Mouse (Mus musculus) ZHBTc4 (cell line): Measurements from ENCODE around the gene Rpl32.

Experiments
- DNase-seq: peaks from one replicate; pipeline ENCODE4 v3.0.0-alpha.2; 2011; ENCODE audit warnings: low read depth, low spot score

Rpl32 gene

GRCm38 (mm10) chr6:115815041-115815440 is 6.5 kb upstream of the Rpl32 start:
- DNase-seq, result no peak

GRCm38 (mm10) chr6:115814104-115814503 is 5.6 kb upstream of the Rpl32 start:
- peak; percentile 77 for DNase-seq

GRCm38 (mm10) chr6:115811606-115812005 is 3.1 kb upstream of the Rpl32 start:
- peak; percentile 80 for DNase-seq

- DNase-seq, result no peak
Observed at GRCm38 (mm10) chr6:115808196-115808487, 405 bp downstream of the Rpl32 start.

- no peak for DNase-seq
Observed at GRCm38 (mm10) chr6:115807464-115808195, 917 bp downstream of the Rpl32 start.

- DNase-seq, result peak; percentile 64
Observed at GRCm38 (mm10) chr6:115804432-115805192, 3.9 kb downstream of the Rpl32 start.

GRCm38 (mm10) chr6:115803541-115804382 is 4.8 kb downstream of the Rpl32 start:
- peak; percentile 87 for DNase-seq

- no peak for DNase-seq
Observed at GRCm38 (mm10) chr6:115801811-115802210, 6.7 kb downstream of the Rpl32 start.

GRCm38 (mm10) chr6:115792691-115793215 is 15.8 kb downstream of the Rpl32 start:
- DNase-seq, result no peak

- DNase-seq, result no peak
Observed at GRCm38 (mm10) chr6:115791842-115792686, 16.5 kb downstream of the Rpl32 start.

- DNase-seq, result peak; percentile 50
Observed at GRCm38 (mm10) chr6:115791016-115791415, 17.5 kb downstream of the Rpl32 start.

GRCm38 (mm10) chr6:115782781-115783180 is 25.8 kb downstream of the Rpl32 start:
- DNase-seq, result peak; percentile 61

GRCm38 (mm10) chr6:115776363-115776762 is 32.2 kb downstream of the Rpl32 start:
- no peak for DNase-seq

GRCm38 (mm10) chr6:115775838-115776237 is 32.7 kb downstream of the Rpl32 start:
- DNase-seq, result no peak

GRCm38 (mm10) chr6:115774501-115774921 is 34.0 kb downstream of the Rpl32 start, which contains the start of gene Cand2:
Gene Cand2, plus strand, starts transcription at chr6:115774538.
- peak; percentile 82 for DNase-seq

GRCm38 (mm10) chr6:115773966-115774413 is 34.6 kb downstream of the Rpl32 start:
- DNase-seq, result peak; percentile 64

GRCm38 (mm10) chr6:115772604-115773003 is 35.9 kb downstream of the Rpl32 start:
- peak; percentile 63 for DNase-seq

GRCm38 (mm10) chr6:115772201-115772600 is 36.3 kb downstream of the Rpl32 start:
- peak; percentile 55 for DNase-seq

- DNase-seq, result no peak
Observed at GRCm38 (mm10) chr6:115770852-115771251, 37.7 kb downstream of the Rpl32 start.

- no peak for DNase-seq
Observed at GRCm38 (mm10) chr6:115770059-115770670, 38.4 kb downstream of the Rpl32 start.
